Mouse (Mus musculus): ENCODE measurements at regions not wholly inside any gene's neighbourhood (a gene's known extent, or its start where the extent isn't known, plus 50 kb on each side); places are given as distances from the start of the nearest gene placed in this dataset.

DNA sequence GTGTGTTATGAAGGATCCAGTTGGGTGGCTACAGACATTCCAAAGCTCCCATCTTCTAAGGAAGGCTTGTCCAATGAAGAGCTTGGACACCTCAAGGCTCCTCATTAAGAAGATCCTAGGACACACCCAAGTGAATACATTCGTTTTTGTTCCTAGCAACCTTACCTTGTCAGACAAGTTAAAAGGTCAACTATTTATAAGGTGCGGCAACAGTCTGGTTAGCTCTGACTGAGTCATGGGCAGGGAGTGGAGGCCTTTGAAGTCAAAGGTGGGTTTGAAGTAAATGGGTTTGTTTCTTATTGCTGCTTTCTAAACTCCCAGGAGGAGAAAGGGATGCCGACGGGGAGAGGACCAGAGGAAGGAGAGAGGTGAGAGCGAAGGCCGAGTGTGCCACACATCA is 1167.1 kb upstream of the Gulo start:
- DNase-seq (ENCODE audit: low read depth, low spot score) = no peak
- TF ChIP-seq ZC3H11A (IDR thresholded peaks at IDR 0.05; ENCODE audit: borderline replicate concordance, low read depth, low read length) = no peak
- Histone ChIP-seq H3K9ac (ENCODE audit: insufficient read depth, low read depth, low read length, poor library complexity, severe bottlenecking) (no peak overlapping the region), H3K4me1 (ENCODE audit: control insufficient read depth in 2 of 2, insufficient read depth in 2 of 2, low read length in 2 of 2, poor library complexity in 1 of 2) (no peaks in the 10 kb centered on the region), H3K9me3 (ENCODE audit: control insufficient read depth, insufficient read depth, low read depth, low read length) (no peaks in the 10 kb centered on the region), H3K27ac (ENCODE audit: insufficient read depth, low read depth, low read length, poor library complexity, severe bottlenecking) (no peak overlapping the region), H3K36me3 (ENCODE audit: control insufficient read depth, insufficient read depth, low read length, poor library complexity, severe bottlenecking) (no peaks in the 10 kb centered on the region), H3K4me3 (ENCODE audit: insufficient read depth in 1 of 2, low read depth in 1 of 2, low read length in 2 of 2, poor library complexity in 1 of 2, severe bottlenecking in 1 of 2) (no peak overlapping the region)
- in situ Hi-C loops (cut with MboI; ENCODE audit: low sequenced_read_pairs in 2 of 2, unreplicated experiment in 2 of 2) = no loop called here

DNA sequence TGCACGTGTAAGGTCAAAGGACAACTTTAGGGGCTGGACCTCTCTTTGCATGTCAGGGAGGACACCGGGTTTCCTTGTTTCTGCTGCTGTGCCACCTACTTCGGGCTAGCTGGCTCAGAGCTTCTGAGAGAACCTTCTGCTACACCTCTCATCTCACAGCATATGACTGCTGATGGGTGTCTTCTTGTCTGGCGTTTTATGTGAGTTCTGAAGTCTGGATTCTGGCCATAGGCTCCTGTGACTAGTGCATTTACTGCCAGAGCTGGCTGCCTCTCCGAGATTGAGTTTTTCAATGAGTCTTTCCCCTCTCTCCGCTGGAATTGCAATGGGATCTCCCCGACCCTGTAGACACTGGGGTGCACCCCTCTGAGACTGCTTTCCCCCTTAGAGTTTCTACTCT is 1165.9 kb upstream of the Gulo start:
- Histone ChIP-seq H3K4me1 (ENCODE audit: control insufficient read depth in 2 of 2, insufficient read depth in 2 of 2, low read length in 2 of 2, poor library complexity in 1 of 2) (no peaks in the 10 kb centered on the region), H3K36me3 (ENCODE audit: control insufficient read depth, insufficient read depth, low read length, poor library complexity, severe bottlenecking) (no peaks in the 10 kb centered on the region), H3K9ac (ENCODE audit: insufficient read depth, low read depth, low read length, poor library complexity, severe bottlenecking) (no peak overlapping the region), H3K27ac (ENCODE audit: insufficient read depth, low read depth, low read length, poor library complexity, severe bottlenecking) (no peak overlapping the region), H3K4me3 (ENCODE audit: insufficient read depth in 1 of 2, low read depth in 1 of 2, low read length in 2 of 2, poor library complexity in 1 of 2, severe bottlenecking in 1 of 2) (no peak overlapping the region), H3K9me3 (ENCODE audit: control insufficient read depth, insufficient read depth, low read depth, low read length) (no peaks in the 10 kb centered on the region)
- TF ChIP-seq MAFK (IDR thresholded peaks at IDR 0.05; ENCODE audit: insufficient read depth, low read depth, low read length) (no peak), ZNF384 (IDR thresholded peaks at IDR 0.05; ENCODE audit: low read depth, low read length) (no peak), ZC3H11A (IDR thresholded peaks at IDR 0.05; ENCODE audit: borderline replicate concordance, low read depth, low read length) (no peak)
- DNase-seq (ENCODE audit: low read depth, low spot score) = no peak
- in situ Hi-C loops (cut with MboI; ENCODE audit: low sequenced_read_pairs in 2 of 2, unreplicated experiment in 2 of 2) = no loop called here

DNA sequence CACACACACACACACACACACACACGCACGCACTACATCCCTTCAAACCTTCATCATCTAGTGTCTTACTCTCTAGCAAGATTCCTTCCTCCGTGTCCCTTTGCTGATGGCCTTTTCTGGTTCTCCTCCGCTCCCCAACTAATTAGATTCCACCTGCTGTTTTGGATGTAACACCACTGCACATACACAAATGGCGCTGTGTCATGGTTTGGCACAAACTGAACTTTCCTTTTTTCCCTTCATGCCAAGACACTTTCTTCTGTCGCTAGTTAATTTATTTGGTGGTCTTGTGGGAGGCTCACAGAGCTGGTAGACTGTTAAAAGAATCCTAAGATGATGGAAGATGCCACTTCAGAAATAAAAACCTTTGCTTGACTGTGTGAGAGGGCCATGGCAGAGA is 1161.8 kb upstream of the Gulo start:
- Histone ChIP-seq H3K4me1 (ENCODE audit: control insufficient read depth in 2 of 2, insufficient read depth in 2 of 2, low read length in 2 of 2, poor library complexity in 1 of 2) (no peaks in the 10 kb centered on the region), H3K9ac (ENCODE audit: insufficient read depth, low read depth, low read length, poor library complexity, severe bottlenecking) (no peak overlapping the region), H3K4me3 (ENCODE audit: insufficient read depth in 1 of 2, low read depth in 1 of 2, low read length in 2 of 2, poor library complexity in 1 of 2, severe bottlenecking in 1 of 2) (no peak overlapping the region), H3K9me3 (ENCODE audit: control insufficient read depth, insufficient read depth, low read depth, low read length) (no peaks in the 10 kb centered on the region), H3K27ac (ENCODE audit: insufficient read depth, low read depth, low read length, poor library complexity, severe bottlenecking) (no peak overlapping the region), H3K36me3 (ENCODE audit: control insufficient read depth, insufficient read depth, low read length, poor library complexity, severe bottlenecking) (no peaks in the 10 kb centered on the region)
- in situ Hi-C loops (cut with MboI; ENCODE audit: low sequenced_read_pairs in 2 of 2, unreplicated experiment in 2 of 2) = no loop called here
- no peak for DNase-seq (ENCODE audit: low read depth, low spot score)
- TF ChIP-seq HCFC1 (IDR thresholded peaks at IDR 0.05; ENCODE audit: borderline replicate concordance, insufficient read depth, low read length) (no peak), ZC3H11A (IDR thresholded peaks at IDR 0.05; ENCODE audit: borderline replicate concordance, low read depth, low read length) (no peak), MAFK (IDR thresholded peaks at IDR 0.05; ENCODE audit: insufficient read depth, low read depth, low read length) (no peak), CHD2 (IDR thresholded peaks at IDR 0.05; ENCODE audit: low read depth, low read length) (no peak), ZNF384 (IDR thresholded peaks at IDR 0.05; ENCODE audit: low read depth, low read length) (no peak)

DNA sequence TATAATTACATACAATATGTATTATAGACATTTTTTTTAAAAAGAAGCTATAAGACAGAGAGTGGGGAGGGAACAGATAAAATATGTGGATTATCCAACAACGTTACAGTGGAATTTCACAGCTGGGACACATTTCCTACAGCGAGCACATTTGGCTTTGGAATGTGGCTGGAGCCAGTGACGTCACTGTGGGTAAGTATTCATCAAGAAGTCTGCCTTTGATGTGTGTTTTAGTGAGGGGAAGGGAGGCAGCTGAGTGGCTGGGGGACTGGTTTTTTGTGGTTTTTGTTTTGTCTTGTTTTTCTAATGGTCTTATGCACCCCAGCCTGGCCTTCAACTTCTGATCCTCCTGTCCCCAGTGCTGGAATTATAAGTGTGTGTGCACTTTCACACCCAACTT is 1161.2 kb upstream of the Gulo start:
- Histone ChIP-seq H3K36me3 (ENCODE audit: control insufficient read depth, insufficient read depth, low read length, poor library complexity, severe bottlenecking) (no peaks in the 10 kb centered on the region), H3K27ac (ENCODE audit: insufficient read depth, low read depth, low read length, poor library complexity, severe bottlenecking) (no peak overlapping the region), H3K9ac (ENCODE audit: insufficient read depth, low read depth, low read length, poor library complexity, severe bottlenecking) (no peak overlapping the region), H3K4me1 (ENCODE audit: control insufficient read depth in 2 of 2, insufficient read depth in 2 of 2, low read length in 2 of 2, poor library complexity in 1 of 2) (no peaks in the 10 kb centered on the region), H3K4me3 (ENCODE audit: insufficient read depth in 1 of 2, low read depth in 1 of 2, low read length in 2 of 2, poor library complexity in 1 of 2, severe bottlenecking in 1 of 2) (no peak overlapping the region), H3K9me3 (ENCODE audit: control insufficient read depth, insufficient read depth, low read depth, low read length) (no peaks in the 10 kb centered on the region)
- DNase-seq (ENCODE audit: low read depth, low spot score) = no peak
- no peak for TF ChIP-seq ZC3H11A (IDR thresholded peaks at IDR 0.05; ENCODE audit: borderline replicate concordance, low read depth, low read length)
- in situ Hi-C loops (cut with MboI; ENCODE audit: low sequenced_read_pairs in 2 of 2, unreplicated experiment in 2 of 2) = no loop called here

DNA sequence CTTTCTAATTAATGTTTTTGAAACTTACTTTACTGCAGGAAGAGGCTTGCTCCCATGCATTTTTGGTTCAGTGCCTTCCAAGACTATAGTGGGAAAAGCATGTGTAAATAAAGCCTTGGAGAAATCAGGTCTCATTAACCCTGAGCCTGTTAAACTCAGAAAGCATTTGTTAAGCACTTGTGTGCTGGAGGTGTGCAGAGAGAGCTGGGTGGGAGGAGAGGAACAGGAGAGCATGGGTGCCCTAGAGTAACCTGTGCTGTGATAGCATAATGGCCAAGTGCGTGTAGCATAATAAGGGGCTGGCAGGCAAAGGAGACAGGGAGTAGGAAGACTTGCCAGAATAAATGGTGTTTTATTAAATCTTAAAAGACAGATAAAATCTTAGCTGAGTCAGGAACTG is 1160.2 kb upstream of the Gulo start:
- H3K36me3 ChIP-seq (ENCODE audit: control insufficient read depth, insufficient read depth, low read length, poor library complexity, severe bottlenecking) = no peaks in the 10 kb centered on the region
- H3K4me3 ChIP-seq (ENCODE audit: insufficient read depth in 1 of 2, low read depth in 1 of 2, low read length in 2 of 2, poor library complexity in 1 of 2, severe bottlenecking in 1 of 2) = no peak overlapping the region
- H3K9ac ChIP-seq (ENCODE audit: insufficient read depth, low read depth, low read length, poor library complexity, severe bottlenecking) = no peak overlapping the region
- no peaks in the 10 kb centered on the region for H3K9me3 ChIP-seq (ENCODE audit: control insufficient read depth, insufficient read depth, low read depth, low read length)
- H3K4me1 ChIP-seq (ENCODE audit: control insufficient read depth in 2 of 2, insufficient read depth in 2 of 2, low read length in 2 of 2, poor library complexity in 1 of 2) = no peaks in the 10 kb centered on the region
- in situ Hi-C loops (cut with MboI; ENCODE audit: low sequenced_read_pairs in 2 of 2, unreplicated experiment in 2 of 2) = no loop called here
- no peak for DNase-seq (ENCODE audit: low read depth, low spot score)
- no peak overlapping the region for H3K27ac ChIP-seq (ENCODE audit: insufficient read depth, low read depth, low read length, poor library complexity, severe bottlenecking)
- no peak for TF ChIP-seq ZNF384 (IDR thresholded peaks at IDR 0.05; ENCODE audit: low read depth, low read length)
- TF ChIP-seq HCFC1 (IDR thresholded peaks at IDR 0.05; ENCODE audit: borderline replicate concordance, insufficient read depth, low read length) = no peak
- no peak for TF ChIP-seq MAFK (IDR thresholded peaks at IDR 0.05; ENCODE audit: insufficient read depth, low read depth, low read length)
- TF ChIP-seq ZC3H11A (IDR thresholded peaks at IDR 0.05; ENCODE audit: borderline replicate concordance, low read depth, low read length) = no peak
- no peak for TF ChIP-seq CHD2 (IDR thresholded peaks at IDR 0.05; ENCODE audit: low read depth, low read length)
